Mouse (Mus musculus) kidney, postnatal 10 days (tissue): ENCODE measurements around the gene Muc20.

ENCODE experiments used
- DNase-seq: peaks from one replicate; pipeline ENCODE4 v3.0.0; 2021; ENCODE audit warnings: mixed read lengths

Gene Muc20

GRCm38 (mm10) chr16:32795177-32795576 is 2.1 kb downstream of the Muc20 start:
- no peak for DNase-seq

- no peak for DNase-seq
Measured at GRCm38 (mm10) chr16:32790056-32790455, 7.2 kb downstream of the Muc20 start.

DNA sequence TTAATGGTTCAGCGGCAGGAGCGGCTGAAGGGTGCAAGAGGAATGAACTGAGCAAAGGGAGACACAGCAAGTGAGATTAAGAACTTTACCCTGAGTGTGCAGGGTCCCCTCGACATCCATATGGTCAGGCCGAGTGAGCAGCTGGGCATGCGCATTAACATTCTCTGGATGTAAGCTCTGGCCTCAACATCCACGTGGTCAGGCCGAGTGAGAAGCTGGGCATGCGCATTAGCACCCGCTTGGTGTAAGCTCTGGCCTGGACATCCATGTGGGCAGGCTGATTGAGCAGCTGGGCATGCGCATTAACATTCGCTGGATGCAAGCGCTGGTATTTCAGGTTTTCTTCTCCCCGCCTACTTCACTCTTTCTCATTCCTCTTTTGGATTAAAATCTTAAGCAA is 12.4 kb downstream of the Muc20 start:
- DNase-seq, result no peak

DNA sequence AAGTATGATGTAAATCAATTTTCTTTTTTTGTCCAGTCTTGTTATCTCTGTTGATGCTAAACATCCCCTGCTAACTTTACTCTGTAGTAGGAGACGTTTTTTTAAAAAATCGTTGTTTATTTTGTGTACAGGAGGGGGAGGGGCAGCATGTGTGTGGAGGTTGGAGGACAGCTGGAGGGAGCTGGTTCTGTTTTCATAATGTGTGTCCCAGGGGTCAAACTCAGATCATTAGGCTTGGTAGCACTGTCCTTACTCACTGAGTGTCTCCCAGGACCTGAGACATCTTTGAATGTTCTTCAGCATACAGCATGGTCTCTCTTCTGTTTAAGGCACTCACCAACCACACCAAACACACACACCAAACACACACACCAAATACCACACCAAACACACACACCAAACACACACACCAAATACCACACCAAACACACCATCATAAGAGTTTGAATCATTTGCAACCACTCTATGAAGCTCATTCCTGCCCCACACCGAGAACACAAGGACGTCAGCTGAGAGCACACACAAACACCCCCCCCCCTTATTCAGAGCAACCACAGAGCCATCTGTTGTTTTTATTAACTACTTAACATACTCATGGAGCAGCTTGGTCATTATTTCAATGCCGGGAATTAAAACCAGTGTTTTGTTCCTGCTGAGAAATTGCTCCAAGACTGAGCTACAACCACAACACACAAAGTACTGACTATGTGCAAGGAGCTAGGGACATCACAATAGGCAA is 13.7 kb downstream of the Muc20 start:
- DNase-seq, result peak; percentile 33

- no peak for DNase-seq
Measured at GRCm38 (mm10) chr16:32778956-32779355, 18.3 kb downstream of the Muc20 start.

- no peak for DNase-seq
Measured at GRCm38 (mm10) chr16:32776676-32777075, 20.6 kb downstream of the Muc20 start.

DNA sequence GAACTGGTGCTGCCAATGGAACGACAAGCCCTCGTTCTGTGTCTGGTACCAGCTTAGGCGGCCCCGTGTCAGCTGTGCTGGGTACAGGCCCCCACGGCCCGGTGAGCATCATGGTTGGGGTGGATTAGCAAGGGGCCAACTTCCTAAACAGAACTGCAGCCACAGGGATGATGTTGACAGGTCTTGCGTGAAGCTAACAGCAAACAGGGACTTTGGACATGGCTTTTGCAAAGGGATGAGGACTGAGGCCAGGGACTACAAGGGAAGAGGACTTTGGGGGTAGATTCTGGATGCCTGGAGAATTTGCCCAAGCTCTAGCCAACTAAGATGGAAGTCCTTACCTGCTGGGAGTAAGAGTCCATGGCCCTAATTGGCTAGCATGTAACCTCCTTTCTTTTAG is 30.3 kb downstream of the Muc20 start:
- DNase-seq, result no peak

DNA sequence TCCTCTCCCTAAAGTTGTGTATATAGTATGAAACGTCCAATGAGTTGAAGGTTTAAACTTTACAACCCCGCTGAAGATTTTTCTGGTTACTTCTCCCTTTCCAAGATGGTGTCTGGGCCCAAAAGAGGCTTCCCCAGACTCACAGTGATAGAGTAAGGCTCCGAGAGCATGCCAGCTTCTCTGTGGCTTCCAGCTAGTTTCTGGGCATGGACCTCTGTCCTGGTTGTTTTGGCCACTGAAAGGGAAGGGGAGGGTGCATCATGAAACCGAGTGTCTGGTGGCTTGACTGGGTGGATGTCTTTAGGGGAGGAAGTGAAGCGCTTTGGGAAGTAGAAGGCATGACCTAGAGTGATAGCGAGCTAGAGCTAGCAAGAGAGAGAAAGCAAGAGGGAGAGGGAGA is 32.3 kb downstream of the Muc20 start:
- DNase-seq, result no peak

- no peak for DNase-seq
Measured at GRCm38 (mm10) chr16:32764550-32764949, 32.7 kb downstream of the Muc20 start.

DNA sequence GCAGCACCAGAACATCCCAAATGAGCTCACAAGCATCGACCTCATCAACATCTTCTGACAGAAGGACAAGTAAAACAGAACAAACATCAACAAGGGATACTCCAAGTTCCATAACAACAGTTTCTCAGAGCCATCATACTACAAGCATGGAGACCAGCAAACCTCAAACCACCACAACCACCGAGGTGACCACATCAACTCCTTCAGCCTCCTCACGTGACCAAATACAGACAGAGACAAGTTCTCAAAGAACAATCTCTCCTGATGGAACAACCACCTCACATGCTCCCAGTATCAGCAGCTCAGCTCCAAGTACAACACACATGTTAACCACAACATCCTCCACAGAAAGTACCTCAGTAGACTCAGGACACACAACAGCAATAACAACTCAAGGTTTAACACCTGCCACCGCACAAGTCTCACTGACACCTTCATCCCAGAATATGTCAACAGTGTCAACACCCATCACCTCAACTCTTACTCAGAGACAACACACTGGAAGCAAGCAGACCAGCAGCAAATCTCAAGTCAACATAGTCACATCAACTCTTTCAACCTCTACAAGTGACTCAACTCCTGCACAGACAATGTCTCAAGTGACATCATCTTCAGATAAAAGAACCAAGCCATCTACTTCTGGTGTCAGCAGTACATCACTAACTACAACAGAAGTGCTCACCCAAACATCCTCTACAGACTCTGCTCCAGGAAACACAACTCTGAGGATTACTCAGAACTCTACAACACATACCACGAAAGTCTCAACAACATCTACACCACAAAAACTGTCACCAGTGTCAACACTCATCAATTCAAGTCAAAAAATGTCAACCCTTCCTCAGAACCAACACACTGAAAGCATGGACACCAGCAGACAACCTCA is 46.8 kb downstream of the Muc20 start:
- no peak for DNase-seq

DNA sequence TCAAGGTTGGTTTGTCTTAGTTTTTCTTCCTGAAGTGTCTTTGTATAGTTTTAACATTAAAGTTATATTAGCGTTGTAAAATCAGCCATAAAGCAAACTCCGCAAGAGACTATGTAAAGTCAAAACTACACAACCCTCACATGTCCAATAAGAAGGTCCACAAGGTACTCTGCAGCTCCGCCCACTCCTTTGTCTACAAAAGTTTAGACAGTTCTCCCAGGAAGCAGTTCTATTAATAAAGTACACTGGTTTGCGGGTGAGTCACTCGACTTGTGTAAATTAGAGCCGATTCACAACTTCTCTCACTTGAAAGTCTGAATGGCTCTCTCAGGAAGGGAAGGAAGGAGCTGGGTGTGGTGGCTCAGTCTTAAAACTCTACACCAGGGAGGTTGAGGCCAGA is 51.4 kb downstream of the Muc20 start:
- no peak for DNase-seq

DNA sequence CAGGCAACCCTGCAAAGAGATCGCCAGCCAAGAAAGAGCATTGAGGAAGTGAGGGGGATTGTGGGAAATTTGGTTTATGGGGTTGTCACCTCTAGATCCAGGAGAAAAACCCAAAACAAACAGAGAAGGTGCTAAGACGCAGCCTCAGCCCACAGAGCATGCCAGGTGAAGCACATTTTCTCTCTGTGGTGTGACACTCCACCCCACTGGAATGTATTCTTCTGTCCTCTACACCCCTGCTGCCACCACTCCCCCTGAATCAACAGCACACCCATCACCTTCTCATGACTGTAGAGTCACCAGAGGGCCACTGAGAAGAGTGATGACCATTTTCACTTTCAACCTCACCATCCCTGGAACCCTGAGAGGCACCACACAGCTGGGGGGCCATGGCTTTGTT is 54.5 kb downstream of the Muc20 start:
- DNase-seq, result no peak

DNA sequence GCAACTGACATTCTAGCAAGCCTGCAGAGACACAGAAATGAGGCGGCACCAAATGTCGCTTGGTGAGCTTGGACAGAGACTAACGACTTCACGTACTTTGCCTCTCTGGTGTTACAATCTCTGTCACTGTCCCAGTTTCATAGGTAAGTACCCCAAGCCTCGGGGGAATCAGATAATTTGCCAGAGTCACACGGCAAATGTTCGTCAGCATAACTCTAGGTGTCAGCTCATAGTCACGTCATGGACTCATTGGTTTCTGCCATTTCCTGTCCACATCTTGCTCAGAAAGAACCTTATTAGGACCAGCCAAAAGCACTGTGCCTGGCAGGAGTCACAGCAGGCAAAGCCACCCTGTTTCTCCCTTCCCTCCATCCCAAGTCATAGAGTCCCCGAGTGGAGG is 55.9 kb downstream of the Muc20 start:
- no peak for DNase-seq

GRCm38 (mm10) chr16:32740003-32740663 is 57.1 kb downstream of the Muc20 start:
- no peak for DNase-seq

GRCm38 (mm10) chr16:32736022-32736421 is 61.2 kb downstream of the Muc20 start:
- no peak for DNase-seq

- DNase-seq, result no peak
Measured at GRCm38 (mm10) chr16:32735586-32735985, 61.6 kb downstream of the Muc20 start, which contains the start of gene Muc4. Muc4 (plus strand) TSS chr16:32735886.

DNA sequence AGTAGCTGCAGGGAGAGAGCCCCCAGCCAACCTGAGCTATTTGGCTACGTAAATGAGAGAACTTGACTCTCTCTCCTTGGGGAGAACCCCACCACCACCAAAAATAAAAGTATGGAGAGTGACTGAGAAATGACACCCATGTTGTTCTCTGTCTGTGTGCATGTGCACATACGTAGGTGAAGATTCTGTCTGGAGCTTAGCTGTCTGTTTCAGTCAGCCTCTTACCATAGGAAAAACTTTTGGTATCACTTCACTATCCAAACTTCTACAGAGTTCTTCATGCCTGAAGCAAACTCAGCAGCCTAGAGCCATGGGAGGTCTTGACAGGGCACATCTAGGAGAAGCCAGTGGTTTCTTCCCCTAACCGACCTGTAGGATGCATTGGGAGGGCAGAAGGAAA is 64.0 kb downstream of the Muc20 start:
- no peak for DNase-seq

GRCm38 (mm10) chr16:32728730-32729129 is 68.5 kb downstream of the Muc20 start:
- DNase-seq, result no peak

DNA sequence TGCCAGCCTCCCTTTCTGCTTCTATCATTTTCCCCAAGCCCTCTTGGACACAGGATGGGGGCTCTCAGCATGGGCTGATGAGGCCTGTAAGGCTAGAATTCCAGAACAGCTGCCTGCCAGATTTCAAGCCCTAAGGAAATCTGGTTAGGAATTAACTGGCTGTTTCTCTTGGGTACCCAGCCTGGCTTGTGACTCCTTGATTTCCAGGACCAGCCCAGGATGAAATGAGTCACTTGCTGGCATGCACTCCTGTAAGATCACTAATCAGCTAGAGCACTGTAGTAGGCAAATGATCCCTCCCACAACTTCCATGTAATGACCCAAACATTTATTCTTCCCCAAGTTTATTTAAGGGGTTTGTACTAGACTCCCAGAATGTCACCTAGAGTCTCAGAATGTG is 69.0 kb downstream of the Muc20 start:
- DNase-seq, result no peak
